Mouse (Mus musculus) cerebellum, adult 11-12 months (tissue): ENCODE results near the gene Grin2d.

Experiments used
- DNase-seq: peaks from one replicate; pipeline ENCODE4 v3.0.0; 2022

Grin2d gene

DNA sequence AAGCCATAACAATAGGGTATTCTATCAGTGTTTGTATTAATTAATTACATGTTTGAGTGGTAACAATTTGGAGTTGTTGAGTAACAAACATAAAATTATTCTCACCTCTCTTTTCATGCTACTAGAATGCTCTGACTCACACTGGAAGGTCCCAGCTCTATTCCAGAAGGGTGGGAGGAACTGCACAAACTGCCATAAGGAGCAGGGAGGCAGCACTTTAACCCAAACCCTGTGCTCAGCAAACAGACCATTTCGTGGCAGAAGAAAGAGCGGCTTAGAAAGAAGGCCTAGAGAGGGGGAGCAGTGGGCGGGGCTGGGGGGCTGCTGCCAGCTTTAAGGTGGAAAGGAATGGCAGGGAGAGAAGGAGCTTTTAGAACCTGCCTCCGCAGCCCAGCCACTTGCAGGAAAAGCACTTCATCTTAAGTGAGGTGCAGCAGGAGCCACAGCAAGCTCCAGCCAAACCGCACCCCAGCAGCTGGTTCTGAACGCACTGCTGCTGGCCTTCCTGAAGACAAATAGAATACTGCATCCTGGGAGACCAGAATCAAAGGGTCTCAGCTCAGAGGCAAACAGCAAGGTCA lies 29.6 kb downstream of the Grin2d start:
- no peak for DNase-seq

DNA sequence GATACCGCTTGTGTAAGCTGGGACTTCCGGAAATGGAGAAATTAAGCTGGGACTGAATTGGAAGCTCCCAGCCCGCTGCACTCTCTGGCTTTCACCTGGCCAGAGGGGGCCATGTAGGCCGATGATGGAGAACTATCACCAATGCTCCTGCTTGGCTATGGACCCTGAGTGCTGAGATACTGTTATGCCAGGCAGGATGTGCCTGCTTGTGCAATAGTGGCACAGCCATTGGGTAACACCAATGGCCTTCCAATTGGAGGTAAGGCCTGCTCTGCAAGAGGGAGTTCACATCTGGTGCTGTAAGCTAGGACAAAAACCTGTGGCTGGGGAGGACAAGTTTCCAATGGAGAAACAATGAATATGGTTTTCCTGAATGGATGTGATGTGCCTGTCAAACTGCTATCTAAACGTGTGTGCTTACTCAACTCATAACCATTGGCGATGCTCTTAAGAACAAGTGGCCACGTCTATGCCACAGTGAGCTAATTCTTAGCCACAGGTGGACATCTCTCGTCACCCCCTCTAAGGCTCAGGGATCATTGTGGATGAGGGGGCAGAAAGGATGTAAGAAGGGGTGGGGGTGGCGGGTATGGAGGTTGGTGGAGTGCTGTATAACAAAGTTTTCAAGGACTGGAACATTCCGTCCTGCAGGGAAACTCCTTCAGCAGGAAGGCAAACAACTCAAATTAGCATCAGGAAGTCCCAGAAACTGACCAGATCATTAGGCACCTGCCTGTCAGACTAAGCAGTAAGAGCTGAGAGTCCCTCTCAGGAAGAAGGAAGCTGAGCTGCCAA lies 35.0 kb downstream of the Grin2d start:
- no peak for DNase-seq

DNA sequence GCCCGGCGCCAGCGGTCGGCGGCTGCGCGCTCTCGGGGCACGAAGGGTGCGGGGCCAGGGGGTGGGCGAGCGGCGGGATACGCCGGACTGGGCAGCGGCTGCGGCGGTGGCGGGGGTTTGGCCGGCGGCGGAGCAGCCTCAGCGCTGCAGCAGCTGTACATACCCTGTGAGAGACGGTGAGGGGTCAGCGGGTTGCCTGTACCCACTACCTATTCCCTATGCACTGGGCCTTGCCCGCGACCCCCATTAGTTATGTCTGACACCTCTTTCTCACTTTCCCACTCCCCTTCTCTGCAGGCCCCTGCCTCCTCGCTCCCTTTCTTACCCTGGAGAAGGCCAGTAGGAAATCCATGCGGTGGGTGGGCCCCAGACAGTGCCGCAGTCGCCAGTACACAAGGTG lies 44.3 kb downstream of the Grin2d start:
- peak; percentile 10 for DNase-seq

DNA sequence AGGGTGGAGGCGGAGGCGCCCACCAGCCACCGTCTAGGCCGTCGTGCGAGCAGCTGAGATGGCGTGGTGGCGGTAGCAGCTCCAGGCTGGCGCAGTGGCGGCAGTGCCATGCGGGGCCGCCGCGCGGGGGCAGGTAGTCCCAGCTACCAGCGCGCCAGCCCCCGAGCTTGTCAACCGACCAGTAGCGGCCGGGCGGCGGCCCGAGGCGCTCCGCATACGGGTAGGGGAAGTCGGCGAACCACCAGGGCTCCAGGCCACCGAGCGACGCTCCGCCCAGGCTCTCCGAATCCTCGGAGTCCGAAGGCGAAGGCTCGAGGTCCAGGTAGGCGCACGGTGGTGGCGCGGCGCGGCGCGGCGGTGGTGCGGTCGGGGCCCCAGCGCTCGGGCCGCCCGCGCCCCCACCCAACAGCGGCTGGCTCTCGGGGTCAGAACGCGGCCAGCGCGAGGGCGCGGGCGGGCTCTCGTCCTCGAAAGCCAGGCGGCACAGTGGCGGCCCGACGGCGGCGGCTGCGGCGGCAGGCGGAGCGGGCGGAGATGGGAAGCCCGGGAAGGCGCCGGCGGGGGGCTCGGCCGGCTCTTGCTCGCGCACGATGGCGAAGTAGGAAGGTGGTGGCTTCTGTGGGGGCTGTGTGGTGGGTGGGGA lies 44.9 kb downstream of the Grin2d start:
- DNase-seq, result peak; percentile 13

DNA sequence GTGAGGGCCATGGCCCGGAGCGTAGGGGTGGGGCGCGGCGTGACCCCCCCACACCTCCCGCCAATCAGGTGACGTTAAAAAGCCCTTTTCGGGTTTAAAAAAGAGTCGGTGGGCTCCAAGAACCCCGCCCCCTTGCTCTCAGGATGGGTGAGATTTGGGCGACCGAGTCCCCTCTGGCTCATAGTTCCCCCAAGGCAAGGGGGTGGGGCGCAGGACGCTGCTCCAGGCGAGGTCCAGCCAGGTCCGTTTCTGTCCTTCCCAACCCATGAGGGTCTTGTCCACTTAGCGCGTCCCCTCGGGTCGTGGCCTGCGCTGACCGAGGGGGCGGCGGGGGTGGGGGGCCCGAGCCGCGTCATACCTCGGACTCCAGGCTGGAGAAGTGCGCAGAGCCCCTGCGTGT lies 45.8 kb downstream of the Grin2d start:
- peak; percentile 41 for DNase-seq

DNA sequence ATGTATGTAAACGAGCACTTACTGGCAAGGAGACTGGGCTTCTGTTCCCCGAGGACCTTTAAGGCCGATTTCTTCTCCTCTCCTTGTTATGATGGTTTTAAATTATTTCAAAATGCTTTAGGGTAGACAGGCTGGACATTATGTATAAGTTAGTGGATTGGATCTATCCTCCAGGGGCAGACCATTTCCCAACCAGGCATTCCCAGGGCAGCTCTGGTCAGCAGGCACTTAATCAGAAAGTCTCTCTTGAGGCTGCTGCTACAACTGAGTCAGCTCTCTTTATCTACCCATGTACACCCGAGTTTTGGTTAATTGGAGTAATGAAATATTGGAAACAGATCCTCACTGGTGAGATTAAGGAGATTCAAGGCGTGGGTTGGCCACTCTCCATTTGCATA lies 47.1 kb downstream of the Grin2d start:
- DNase-seq, result peak; percentile 10

DNA sequence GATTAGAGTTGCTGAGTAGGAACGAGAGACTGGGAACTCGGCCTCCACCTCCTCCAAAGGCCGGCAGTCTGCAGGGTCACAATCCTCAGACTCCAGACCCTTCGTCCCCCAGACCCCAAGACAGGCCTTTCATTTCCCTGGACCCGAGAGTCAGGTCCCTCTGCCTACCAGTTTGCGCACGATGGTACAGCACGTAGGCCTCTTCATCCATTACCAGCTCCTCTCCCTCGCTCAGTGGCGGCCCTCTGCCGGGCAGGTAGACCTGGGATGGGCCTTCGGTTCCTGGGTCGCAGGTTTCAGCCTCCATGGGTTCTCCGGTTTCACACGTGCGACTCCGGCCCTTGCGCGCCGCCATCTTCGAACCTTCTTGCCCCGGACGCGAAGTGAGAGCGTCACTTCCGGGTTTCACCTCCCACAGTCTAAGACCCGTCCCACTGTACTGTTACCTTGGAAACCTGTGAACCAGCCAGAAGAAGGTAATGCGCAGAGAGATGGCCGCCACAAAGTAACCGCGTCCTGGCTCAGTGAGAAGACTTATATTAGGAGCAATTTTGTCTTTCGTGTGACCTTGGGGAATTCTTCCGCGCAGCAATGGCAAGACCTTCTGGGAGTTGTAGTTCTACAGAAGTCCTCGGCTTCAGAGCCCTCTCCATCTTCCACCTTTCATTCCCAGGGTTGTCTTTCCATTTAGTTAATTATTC lies 47.6 kb downstream of the Grin2d start, which contains the start of gene Grwd1:
Gene Grwd1, minus strand, starts transcription at position 518 of the 701 bp plus-strand sequence.
- peak; percentile 82 for DNase-seq

DNA sequence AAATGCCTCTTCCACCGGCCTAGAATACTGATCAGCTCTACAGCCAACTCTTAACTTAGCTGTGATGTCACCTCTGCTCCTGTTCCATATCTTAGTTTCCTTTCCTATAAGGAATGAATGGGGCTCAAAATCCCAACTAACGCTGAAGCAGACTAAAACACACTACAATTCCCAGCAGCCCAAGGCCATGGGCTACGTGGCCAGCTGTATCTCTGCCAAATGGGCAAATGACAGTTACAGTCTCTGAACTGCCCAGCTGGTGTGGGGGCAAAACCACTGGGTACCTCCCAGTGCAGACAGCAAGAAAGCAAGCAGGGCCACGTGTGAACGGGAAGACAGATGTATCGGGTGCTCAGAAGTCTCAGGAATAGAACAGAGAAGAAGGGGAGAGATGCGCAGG lies 51.5 kb downstream of the Grin2d start:
- DNase-seq, result peak; percentile 9

DNA sequence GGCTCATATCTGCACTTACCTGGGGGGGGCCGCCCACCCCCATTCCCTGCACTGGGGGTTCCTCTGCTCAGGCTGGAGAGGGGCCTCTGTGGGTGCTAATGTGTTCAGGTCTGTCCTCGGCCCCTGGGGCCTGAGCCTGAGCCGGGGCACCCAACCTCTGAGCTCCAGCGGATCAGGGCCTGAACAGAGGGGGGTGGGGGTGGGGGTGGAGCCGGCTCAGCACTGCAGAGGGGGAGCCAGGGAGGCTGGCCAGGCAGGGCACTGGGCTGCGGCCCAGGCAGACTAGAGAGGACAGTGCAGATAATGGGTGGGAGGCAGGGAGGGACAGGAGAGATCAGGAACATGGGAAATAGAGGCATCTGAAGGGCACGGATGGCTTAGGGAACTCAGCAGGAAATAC lies 53.6 kb downstream of the Grin2d start, which contains the start of gene Kcnj14:
Gene Kcnj14, minus strand, starts transcription at position 185 of the 400 bp plus-strand sequence.
- no peak for DNase-seq

DNA sequence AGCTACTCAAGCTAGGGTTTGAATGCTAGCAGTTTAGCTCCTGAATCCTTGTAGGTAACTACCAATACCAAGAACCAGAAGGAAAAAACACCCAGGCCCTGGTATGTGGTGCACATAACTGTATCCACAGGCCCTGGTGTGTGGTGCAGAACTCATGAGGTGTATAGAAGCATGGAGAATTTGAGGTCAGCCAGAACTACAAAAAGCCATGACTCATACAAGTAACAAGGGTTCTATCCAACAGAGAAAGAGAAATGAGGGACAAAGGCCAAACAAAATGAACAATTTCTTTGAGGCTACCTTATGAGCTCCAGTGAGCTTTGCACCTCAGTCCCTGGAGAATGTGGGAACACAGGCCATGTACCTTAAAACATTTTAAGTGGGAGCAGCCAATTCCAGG lies 57.3 kb downstream of the Grin2d start:
- DNase-seq, result no peak

DNA sequence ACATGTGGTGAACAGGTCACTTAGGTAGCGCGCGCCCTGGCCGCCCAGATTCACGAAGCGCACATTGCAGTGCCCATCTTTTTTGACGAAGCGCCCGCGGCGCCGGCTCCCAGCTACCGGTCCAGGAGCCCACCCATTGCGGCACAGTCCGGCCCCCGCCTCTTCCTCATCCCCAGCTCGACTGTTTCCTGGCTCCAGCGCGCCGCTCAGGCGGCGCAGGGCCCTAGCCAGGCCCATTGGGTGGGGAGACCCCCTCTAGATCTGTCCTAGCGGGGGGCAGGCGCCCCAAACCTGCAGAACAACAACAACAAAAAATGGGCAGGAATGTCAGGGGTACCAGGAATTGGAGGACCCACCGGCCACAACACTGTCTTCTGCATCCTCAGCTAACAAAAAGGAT lies 58.3 kb downstream of the Grin2d start:
- DNase-seq, result no peak

DNA sequence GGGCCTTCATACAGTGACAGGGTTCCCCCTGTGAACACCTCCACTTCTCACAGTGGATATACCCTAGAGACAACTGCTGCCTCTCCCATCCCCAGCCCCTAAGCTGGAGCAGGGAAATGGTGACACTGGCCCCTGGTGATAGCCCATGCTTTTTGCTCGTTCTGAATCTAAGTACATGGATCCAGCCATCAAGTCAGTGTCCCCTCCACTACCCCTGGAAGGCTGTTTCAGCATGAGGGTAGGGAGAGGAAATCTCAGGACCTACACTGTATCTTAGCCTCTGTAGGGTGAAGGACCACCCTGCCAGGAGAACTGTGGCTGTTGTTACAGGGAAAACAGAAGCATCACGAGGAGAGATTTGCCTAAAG lies 62.2 kb downstream of the Grin2d start:
- DNase-seq, result no peak

DNA sequence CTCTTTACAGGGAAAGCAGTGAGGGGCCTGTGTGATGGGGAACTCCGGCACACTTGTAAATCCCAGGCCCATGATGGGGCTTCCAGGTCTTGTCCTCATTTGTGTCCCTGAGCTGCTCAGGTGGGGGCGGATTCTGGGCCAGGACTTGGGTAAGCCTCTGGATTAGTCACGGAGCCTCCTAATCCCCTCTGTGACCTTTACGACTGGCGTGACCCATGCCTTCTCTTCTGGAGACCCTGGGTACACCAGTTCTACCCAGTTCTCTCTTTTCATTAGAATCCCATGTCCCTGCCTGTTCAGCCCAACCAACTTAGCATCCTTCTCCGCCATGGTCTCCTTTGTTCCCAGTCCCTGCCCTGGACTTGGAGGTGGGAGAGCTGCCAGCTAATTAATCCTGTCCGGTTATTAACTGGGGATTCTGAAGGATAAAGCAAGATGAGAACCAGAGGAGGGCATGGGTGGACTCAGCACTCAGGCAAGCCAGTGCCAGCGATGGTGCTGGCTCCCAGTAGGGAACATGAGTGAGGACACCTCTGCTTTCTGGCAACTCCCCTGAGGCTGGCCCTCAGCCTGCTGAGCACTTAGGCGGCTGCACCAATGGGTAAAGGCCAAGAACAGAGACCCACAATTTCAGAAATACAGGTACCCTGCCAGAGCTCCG lies 62.7 kb downstream of the Grin2d start:
- peak; percentile 69 for DNase-seq

DNA sequence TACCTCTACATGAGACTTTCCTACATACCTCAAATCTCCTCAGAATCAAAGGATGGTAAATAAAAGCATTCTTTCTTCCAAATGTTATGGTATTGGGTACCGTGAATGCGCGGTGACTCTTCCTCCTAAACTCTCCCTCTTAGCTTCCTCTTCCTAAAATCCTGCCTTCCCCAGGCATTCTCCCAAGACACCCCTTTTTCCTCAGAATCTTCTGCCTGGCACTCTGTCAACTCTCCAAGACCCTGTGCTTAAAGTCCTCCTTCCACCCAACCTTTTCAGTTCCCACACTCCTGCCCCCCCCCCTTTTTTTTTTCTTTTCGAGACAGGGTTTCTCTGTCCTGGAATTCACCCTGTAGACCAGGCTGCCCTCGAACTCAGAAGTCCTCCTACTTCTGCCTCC lies 63.3 kb downstream of the Grin2d start:
- peak; percentile 59 for DNase-seq

DNA sequence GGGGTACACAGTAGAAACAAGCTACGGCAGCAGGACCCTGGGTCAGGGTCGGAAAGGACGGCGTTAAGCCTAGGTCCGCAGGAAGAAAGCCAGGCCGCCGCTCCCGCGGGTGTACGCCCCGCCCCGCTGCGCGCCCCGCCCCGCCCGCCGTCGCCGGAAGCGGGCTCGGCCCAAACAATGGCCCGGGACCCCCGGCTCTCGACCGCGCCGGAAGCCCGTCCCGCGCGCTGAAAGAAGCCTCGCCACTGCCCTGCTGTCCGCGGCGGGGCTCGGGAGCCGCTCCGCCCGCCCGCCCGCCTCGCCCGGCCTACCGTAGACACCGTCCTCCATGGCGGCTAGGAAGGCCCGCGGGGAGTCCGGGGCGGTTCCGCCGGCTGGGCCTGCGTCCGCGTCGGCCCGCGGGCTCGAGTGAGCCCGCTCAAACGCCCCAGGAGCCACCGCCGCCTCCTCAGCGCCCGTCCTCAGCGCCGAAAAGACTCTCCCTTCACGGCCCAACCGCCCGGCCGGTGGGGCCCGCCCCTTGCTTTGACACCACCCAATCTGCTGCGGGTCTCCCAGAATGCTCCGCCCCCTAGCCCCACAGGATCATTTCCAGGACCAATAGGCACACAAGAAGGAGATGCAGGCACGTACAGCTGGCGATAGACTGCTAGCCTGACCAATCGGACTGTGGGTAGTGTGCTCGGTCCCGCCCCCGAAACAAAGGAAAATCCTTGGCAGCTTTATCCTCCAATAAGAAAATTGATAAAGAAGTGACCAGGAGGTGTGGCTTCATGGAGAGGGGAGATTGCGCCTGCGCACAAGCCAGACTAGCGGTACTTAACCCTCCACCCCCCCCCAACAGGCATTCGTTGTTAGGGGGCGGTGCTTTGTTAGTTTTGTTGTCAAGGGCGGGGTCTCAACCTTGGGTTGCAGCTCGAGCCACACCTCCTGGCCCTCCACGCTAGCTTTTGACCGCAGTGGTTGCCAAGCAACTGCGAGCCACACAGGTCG lies 64.1 kb downstream of the Grin2d start, which contains the start of gene Cyth2:
Gene Cyth2, minus strand, starts transcription at position 795 of the 993 bp plus-strand sequence.
- peak; percentile 100 for DNase-seq

DNA sequence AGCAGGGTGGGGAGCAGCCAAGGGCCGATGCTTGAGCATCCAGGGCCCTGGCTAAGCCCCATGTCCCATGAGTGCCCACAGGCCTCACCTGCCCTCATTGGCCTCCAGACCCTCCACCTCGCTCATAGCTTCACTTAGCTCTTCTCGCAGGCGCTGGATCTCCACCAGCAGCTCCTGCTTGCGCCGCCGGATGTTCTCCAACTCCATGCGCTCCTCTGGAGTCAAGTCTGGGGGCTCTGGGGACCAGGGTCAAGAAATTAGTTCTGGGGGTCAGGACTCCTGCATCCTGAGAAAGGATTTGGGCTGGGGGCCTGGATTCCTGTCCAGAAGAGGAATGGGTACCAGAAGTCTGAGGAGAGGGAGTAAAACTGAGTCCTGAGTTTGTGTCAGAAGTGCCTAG lies 65.3 kb downstream of the Grin2d start:
- no peak for DNase-seq

DNA sequence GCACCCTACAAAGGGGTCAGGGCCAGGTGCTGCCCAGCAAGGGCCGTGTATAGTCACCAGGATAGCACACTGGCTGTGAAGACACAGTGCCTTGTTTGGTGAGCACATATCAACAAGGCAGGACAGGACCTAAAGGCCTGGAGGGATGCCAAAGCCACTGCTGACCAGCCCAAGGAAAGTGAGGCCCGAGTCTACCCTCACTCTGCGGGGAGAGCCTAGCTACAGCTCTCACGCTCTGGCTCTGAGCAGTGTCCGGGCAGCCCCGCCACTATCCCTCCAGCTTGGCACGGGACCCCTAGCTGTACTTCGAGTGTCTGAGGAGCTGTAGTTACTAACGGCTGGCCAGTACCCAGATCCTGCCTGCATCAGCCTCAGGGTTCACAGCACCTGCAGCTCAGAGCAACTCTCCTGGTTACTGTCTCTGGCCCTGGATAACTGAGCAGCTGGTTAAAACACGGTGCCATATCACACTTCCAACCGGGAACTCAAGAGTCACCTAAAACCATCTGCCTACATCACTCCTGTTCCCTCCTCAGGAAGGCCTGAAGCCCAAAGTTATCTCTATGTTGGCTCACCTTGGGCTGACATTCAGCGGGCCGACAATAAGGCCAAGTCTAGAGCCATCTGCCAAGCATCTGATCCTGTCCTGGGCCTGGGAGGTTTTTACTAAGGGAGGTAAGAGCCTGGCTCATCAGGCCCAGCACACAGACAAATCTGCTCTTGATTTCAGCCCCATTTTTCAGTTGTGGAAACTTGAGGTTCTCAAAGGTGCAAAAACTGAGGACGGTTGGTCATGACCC lies 68.7 kb downstream of the Grin2d start:
- no peak for DNase-seq

DNA sequence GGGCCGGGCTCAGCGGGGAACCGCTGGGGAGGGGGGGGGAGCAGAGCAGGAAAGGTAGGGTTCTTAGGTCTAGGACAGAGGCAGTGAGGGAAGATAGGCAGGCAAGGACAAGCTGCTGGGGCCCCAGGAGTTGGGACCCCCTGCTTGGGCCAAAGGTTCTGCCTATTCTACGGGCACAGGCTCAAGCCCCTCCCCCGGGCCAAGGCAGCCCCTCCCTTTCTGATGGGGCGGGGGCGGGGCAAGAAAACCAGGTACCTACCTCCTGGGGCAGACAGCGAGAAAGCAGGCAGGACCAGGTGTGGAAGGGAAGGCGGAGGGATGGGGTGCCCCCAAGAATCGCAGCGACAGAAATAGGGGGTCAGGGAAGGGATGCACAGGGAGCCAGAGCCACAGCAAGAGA lies 69.7 kb downstream of the Grin2d start:
- peak; percentile 60 for DNase-seq

DNA sequence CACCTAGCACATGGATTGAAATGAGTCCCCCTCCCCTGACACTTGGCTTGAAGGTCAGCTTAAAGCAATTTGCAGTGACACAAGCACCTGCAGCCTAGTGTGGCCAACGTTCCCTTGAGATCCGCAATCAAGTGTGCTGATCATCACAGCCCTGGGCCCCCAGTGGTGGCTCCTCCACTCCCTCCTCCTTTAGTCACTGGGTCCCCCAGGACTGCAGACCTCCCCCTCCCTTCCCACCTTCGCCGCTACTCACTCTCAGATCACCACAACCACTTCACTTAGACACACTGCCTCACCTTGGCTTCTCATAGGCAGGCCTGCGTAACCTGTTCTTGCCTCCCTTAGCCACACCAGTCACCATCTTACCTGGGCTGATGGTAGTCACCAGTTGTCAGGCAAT lies 72.2 kb downstream of the Grin2d start:
- DNase-seq, result no peak

DNA sequence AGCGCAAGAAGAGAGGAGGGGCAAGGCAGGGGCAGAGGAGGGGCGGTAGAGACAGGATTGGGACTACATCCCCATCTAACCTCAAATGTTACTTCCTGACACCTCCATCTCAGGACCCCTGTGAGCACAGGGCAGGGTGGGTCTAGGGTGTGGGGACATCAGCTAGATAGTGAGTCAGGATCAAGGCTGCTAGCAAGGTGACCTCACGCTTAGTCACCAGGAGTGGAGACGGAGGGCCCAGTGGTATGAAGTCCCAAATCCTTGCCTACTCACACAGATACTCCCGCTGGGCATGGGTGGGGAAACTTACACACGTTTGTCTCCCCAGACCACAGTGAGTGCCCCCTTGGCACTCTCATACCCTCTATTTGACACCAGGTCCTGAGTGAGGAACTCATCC lies 75.6 kb downstream of the Grin2d start:
- DNase-seq, result no peak

DNA sequence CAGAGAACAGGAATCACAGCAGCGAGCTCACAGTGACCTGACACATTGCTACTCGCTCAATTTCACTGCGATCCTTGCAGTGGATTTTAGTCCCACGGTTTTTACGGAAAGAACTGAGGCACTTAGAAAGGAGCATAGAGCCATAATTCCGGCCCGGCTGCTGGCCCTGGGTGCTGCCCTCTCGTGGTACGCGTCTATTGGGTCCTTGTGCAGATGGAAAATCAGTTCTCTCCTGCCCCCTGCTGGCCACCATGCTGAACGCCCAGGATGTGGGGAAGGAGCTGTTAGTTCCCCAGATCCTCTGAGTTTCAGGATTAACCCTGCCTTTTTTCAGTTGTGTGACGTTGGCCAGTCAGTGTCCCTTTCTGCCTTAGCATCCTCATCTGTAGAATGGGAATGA lies 76.8 kb downstream of the Grin2d start:
- DNase-seq, result peak; percentile 86
